Mouse (Mus musculus) forebrain, embryonic 14.5 days (tissue): Measurements from ENCODE around the gene Maco1. TPM values are rescaled to one million over a fixed set of nuclear protein-coding genes. Genes with fewer than 3 reads are reported as not detected.

Experiments
- ATAC-seq: fragments of 200-750 bp; cut with Nextera tagmentation; 2 replicates; pipeline ENCODE4 v1.8.0; 2017; ENCODE audit warnings: mild to moderate bottlenecking, moderate library complexity
- DNase-seq: peaks from one replicate; pipeline ENCODE4 v3.0.0-alpha.2; 2015; ENCODE audit warnings: low spot score
- H3K27ac ChIP-seq: fragments of 300-500 bp; sonication (generic); 2 replicates; pipeline ENCODE4 v1.5.1; 2014; ENCODE audit warnings: low read depth, mild to moderate bottlenecking, control low read depth, low read length, moderate library complexity
- H3K27me3 ChIP-seq: fragments of 300-500 bp; sonication (generic); replicated peaks from 2 replicates; pipeline ENCODE4 v1.6.1; 2014; ENCODE audit warnings: low read length, control low read depth, mixed read lengths; ENCODE audit not compliant: control insufficient read depth, insufficient read depth
- H3K36me3 ChIP-seq: fragments of 300-500 bp; sonication (generic); 2 replicates; pipeline ENCODE4 v1.6.1; 2014; ENCODE audit warnings: low read length, control low read depth; ENCODE audit not compliant: control insufficient read depth, insufficient read depth
- H3K4me1 ChIP-seq: fragments of 300-500 bp; sonication (generic); 2 replicates; pipeline ENCODE4 v1.6.1; 2014; ENCODE audit warnings: antibody characterized with exemption, low read length, control low read depth; ENCODE audit not compliant: control insufficient read depth, insufficient read depth
- H3K4me2 ChIP-seq: fragments of 300-500 bp; sonication (generic); 2 replicates; pipeline ENCODE4 v1.6.1; 2014; ENCODE audit warnings: mild to moderate bottlenecking, control low read depth, low read length
- H3K4me3 ChIP-seq: fragments of 300-500 bp; sonication (generic); 2 replicates; pipeline ENCODE4 v1.5.1; 2014; ENCODE audit warnings: low read depth, low read length, control low read depth
- H3K9ac ChIP-seq: fragments of 300-500 bp; sonication (generic); 2 replicates; pipeline ENCODE4 v1.6.1; 2014; ENCODE audit warnings: mild to moderate bottlenecking, low read length, control low read depth, moderate library complexity
- H3K9me3 ChIP-seq: fragments of 300-500 bp; sonication (generic); replicated peaks from 2 replicates; pipeline ENCODE4 v1.6.1; 2016; ENCODE audit warnings: low read length, control low read depth, mixed read lengths; ENCODE audit not compliant: control insufficient read depth
- WGBS: fragments of 180-500 bp; shearing (Covaris S2); extraction: QIAGEN DNeasy Blood & Tissue Kit; methylation state at CpG from one replicate; pipeline ENCODE4 v1.1.7; 2014; 5-methylcytosine and 5-hydroxymethylcytosine counted together
- polyA plus RNA-seq: library from polyadenylated mRNA; unstranded; fragments of >200 nt; fragmentation: Nextera tagmentation; extraction: Ambion mirVana; gene quantifications from 2 replicates; pipeline ENCODE4 v1.2.1, GENCODE M21; 2014

The Maco1 gene
- polyA plus RNA-seq, 1 experiment from 2014 or later = 81.9 TPM

GRCm38 (mm10) chr4:134758367-134758766 is 94.8 kb downstream of the Maco1 start:
- Histone ChIP-seq H3K9ac (no peak overlapping the region), H3K4me3 (no peak overlapping the region), H3K9me3 (no peaks in the 10 kb centered on the region), H3K27ac (no peak overlapping the region), H3K4me2 (no peak overlapping the region), H3K4me1 (no peaks in the 10 kb centered on the region), H3K27me3 (no peaks in the 10 kb centered on the region), H3K36me3 (no peaks in the 10 kb centered on the region)
- DNase-seq (no peak), ATAC-seq (no peak)
- WGBS = 90% methylated on average over 4 of the region's 4 CpGs

GRCm38 (mm10) chr4:134756953-134757352 is 96.2 kb downstream of the Maco1 start:
- H3K4me1 ChIP-seq = no peaks in the 10 kb centered on the region
- H3K4me3 ChIP-seq = no peak overlapping the region
- 90% methylated on average over 7 of the region's 7 CpGs for WGBS
- no peak overlapping the region for H3K4me2 ChIP-seq
- H3K9ac ChIP-seq = no peak overlapping the region
- no peaks in the 10 kb centered on the region for H3K36me3 ChIP-seq
- no peak for DNase-seq
- ATAC-seq = no peak
- H3K27me3 ChIP-seq = no peaks in the 10 kb centered on the region
- no peak overlapping the region for H3K27ac ChIP-seq
- H3K9me3 ChIP-seq = no peaks in the 10 kb centered on the region

GRCm38 (mm10) chr4:134754941-134755340 is 98.2 kb downstream of the Maco1 start:
- Histone ChIP-seq H3K4me2 (no peak overlapping the region), H3K27ac (no peak overlapping the region), H3K9ac (no peak overlapping the region), H3K36me3 (no peaks in the 10 kb centered on the region), H3K27me3 (no peaks in the 10 kb centered on the region), H3K4me3 (no peak overlapping the region), H3K4me1 (no peaks in the 10 kb centered on the region), H3K9me3 (no peaks in the 10 kb centered on the region)
- DNase-seq (no peak), ATAC-seq (no peak)
- WGBS = 81% methylated on average over 13 of the region's 13 CpGs

GRCm38 (mm10) chr4:134754371-134754770 is 98.8 kb downstream of the Maco1 start:
- H3K9me3 ChIP-seq = no peaks in the 10 kb centered on the region
- H3K36me3 ChIP-seq = no peaks in the 10 kb centered on the region
- no peak overlapping the region for H3K4me2 ChIP-seq
- H3K27ac ChIP-seq = no peak overlapping the region
- no peaks in the 10 kb centered on the region for H3K4me1 ChIP-seq
- no peak overlapping the region for H3K9ac ChIP-seq
- no peaks in the 10 kb centered on the region for H3K27me3 ChIP-seq
- no peak for ATAC-seq
- no peak overlapping the region for H3K4me3 ChIP-seq
- 60% methylated on average over 10 of the region's 10 CpGs for WGBS
- no peak for DNase-seq

- no peaks in the 10 kb centered on the region for H3K36me3 ChIP-seq
- no peak overlapping the region for H3K27ac ChIP-seq
- H3K4me2 ChIP-seq = no peak overlapping the region
- H3K9me3 ChIP-seq = no peaks in the 10 kb centered on the region
- no peaks in the 10 kb centered on the region for H3K27me3 ChIP-seq
- no peak overlapping the region for H3K9ac ChIP-seq
- no peaks in the 10 kb centered on the region for H3K4me1 ChIP-seq
- DNase-seq = no peak
- ATAC-seq = no peak
- no peak overlapping the region for H3K4me3 ChIP-seq
- 25% methylated on average over 17 of the region's 17 CpGs for WGBS
Measured at GRCm38 (mm10) chr4:134753516-134754261, 99.5 kb downstream of the Maco1 start.

GRCm38 (mm10) chr4:134752911-134753426 is 100.2 kb downstream of the Maco1 start:
- Histone ChIP-seq H3K4me2 (no peak overlapping the region), H3K9ac (no peak overlapping the region), H3K36me3 (no peaks in the 10 kb centered on the region), H3K4me1 (no peaks in the 10 kb centered on the region), H3K27me3 (no peaks in the 10 kb centered on the region), H3K27ac (no peak overlapping the region), H3K9me3 (no peaks in the 10 kb centered on the region), H3K4me3 (no peak overlapping the region)
- ATAC-seq (no peak), DNase-seq (no peak)
- 47% methylated on average over 11 of the region's 11 CpGs for WGBS

Other genes with a start within 250 kb of the Maco1 start
- 1.5 and 1.9 TPM in 2 replicates for gene Man1c1, start 149.1 kb downstream of the Maco1 start, polyA plus RNA-seq
- gene Ldlrap1, start 85.3 kb downstream of the Maco1 start, polyA plus RNA-seq = 1.6 and 1.7 TPM in 2 replicates
- 0.85 and 0.99 TPM in 2 replicates for gene Rhd, start 11.2 kb upstream of the Maco1 start, polyA plus RNA-seq
- gene Tmem50a, start 61.7 kb upstream of the Maco1 start, polyA plus RNA-seq = 166 and 178 TPM in 2 replicates
- 363 and 474 TPM in 2 replicates for gene Rsrp1, start 70.2 kb upstream of the Maco1 start, polyA plus RNA-seq
- 68.1 and 72.7 TPM in 2 replicates for gene Syf2, start 77.6 kb upstream of the Maco1 start, polyA plus RNA-seq